Mouse (Mus musculus): ENCODE measurements around the gene Zfp131.

DNA sequence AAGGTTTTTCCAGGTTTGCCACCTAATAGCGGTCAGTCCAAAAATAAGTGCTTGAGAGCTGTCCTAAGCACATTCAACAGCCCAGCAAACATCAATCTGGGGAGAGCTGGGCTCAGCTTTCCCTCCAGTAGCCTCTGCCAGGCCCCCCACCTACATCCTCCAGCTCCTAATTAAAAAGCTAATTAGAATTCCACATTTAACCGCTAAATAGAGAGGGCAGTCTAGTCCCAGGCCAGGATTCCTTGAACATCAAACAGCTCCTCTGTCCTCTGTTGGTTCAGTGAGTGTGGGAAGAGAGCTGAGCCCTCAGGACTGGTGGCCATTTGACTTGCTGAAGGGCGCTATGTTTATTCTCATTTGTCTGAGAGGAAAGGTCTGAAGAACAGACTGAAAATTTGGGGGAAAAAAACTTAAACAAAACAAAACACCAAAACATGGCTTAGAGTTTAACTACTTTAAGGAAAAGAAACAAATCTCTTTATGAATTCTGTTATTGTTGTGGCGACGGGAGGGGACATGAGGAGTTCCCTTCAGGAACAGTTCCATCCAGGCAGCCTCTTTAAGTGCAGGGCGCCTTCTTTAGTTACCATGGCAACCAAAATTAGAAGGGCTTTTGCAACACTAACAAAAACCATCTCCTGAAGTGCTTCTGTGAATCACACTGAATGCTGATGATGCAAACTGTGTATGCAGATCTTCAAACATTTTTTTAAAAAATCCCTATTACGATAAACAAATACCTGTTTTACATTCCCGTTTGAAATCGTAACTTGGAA, 36.6 kb downstream of the Zfp131 start:
- TF ChIP-seq POLR2A (IDR thresholded peaks at IDR 0.05; ENCODE audit: borderline replicate concordance, extremely low read depth, insufficient read depth, insufficient read length, poor library complexity, severe bottlenecking), result no peak
- TF ChIP-seq CTCF (IDR thresholded peaks at IDR 0.05; ENCODE audit: borderline replicate concordance, extremely low read depth, insufficient read depth, insufficient read length), result no peak

Measured in brain, embryonic 14.5 days (tissue).